Mouse (Mus musculus): ENCODE measurements at regions not wholly inside any gene's neighbourhood (a gene's known extent, or its start where the extent isn't known, plus 50 kb on each side); places are given as distances from the start of the nearest gene placed in this dataset.
A peak's percentile ranks its signal among the peaks of the same experiment; 100 is the strongest.
"Not testable (repeated sequence)": the region's sequence is repeated elsewhere in the genome, so short reads cannot be mapped to it uniquely, and the experiment has no call there.

- DNase-seq (ENCODE audit: low spot score), result not testable (repeated sequence)
Measured at GRCm38 (mm10) chr12:114008491-114008890, 464.8 kb downstream of the Adam6a start.

- no peak for DNase-seq (ENCODE audit: low spot score)
Measured at GRCm38 (mm10) chr12:114009391-114009790, 465.7 kb downstream of the Adam6a start.

- peak; percentile 39 for DNase-seq (ENCODE audit: low spot score)
Measured at GRCm38 (mm10) chr12:114012860-114013259, 469.2 kb downstream of the Adam6a start.

- not testable (repeated sequence) for DNase-seq (ENCODE audit: low spot score)
Measured at GRCm38 (mm10) chr12:114037011-114037410, 493.3 kb downstream of the Adam6a start.

- DNase-seq (ENCODE audit: low spot score), result peak; percentile 13
Measured at GRCm38 (mm10) chr12:114047991-114048390, 504.3 kb downstream of the Adam6a start.

GRCm38 (mm10) chr12:114053341-114053740 is 509.6 kb downstream of the Adam6a start:
- DNase-seq (ENCODE audit: low spot score), result no peak

- DNase-seq (ENCODE audit: low spot score), result no peak
Measured at GRCm38 (mm10) chr12:114059615-114060014, 515.9 kb downstream of the Adam6a start.

GRCm38 (mm10) chr12:114067166-114067565 is 523.5 kb downstream of the Adam6a start:
- DNase-seq (ENCODE audit: low spot score), result no peak

- DNase-seq (ENCODE audit: low spot score), result not testable (repeated sequence)
Measured at GRCm38 (mm10) chr12:114108731-114109130, 565.0 kb downstream of the Adam6a start.

- DNase-seq (ENCODE audit: low spot score), result no peak
Measured at GRCm38 (mm10) chr12:114134897-114135296, 591.2 kb downstream of the Adam6a start.

GRCm38 (mm10) chr12:114148779-114149178 is 605.1 kb downstream of the Adam6a start:
- no peak for DNase-seq (ENCODE audit: low spot score)

- DNase-seq (ENCODE audit: low spot score), result no peak
Measured at GRCm38 (mm10) chr12:114172305-114172704, 628.6 kb downstream of the Adam6a start.

GRCm38 (mm10) chr12:114199521-114199920 is 655.8 kb downstream of the Adam6a start:
- DNase-seq (ENCODE audit: low spot score), result no peak

GRCm38 (mm10) chr12:114222541-114222940 is 678.8 kb downstream of the Adam6a start:
- DNase-seq (ENCODE audit: low spot score), result no peak
